Mouse (Mus musculus) kidney, embryonic 14.5 days (tissue): ENCODE measurements around the gene Supt16. TPM values are rescaled to one million over a fixed set of nuclear protein-coding genes. Genes with fewer than 3 reads are reported as not detected.
A peak's percentile ranks its signal among the peaks of the same experiment; 100 is the strongest.

Experiments used
- ATAC-seq: fragments of 200-750 bp; cut with Nextera tagmentation; 2 replicates; pipeline ENCODE4 v1.8.0; 2017; ENCODE audit warnings: moderate number of reproducible peaks, mild to moderate bottlenecking, moderate TSS enrichment, moderate library complexity; ENCODE audit not compliant: low FRiP score, low TSS enrichment
- H3K27ac ChIP-seq: fragments of 300-500 bp; sonication (generic); 2 replicates; pipeline ENCODE4 v1.5.1; 2014; ENCODE audit warnings: low read depth, mild to moderate bottlenecking, low read length, moderate library complexity, mixed read lengths
- H3K27me3 ChIP-seq: fragments of 300-500 bp; sonication (generic); 2 replicates; pipeline ENCODE4 v1.6.1; 2014; ENCODE audit warnings: mild to moderate bottlenecking, low read length; ENCODE audit not compliant: control insufficient read depth, insufficient read depth
- H3K36me3 ChIP-seq: fragments of 300-500 bp; sonication (generic); 2 replicates; pipeline ENCODE4 v1.6.1; 2014; ENCODE audit warnings: low read length, mixed read lengths; ENCODE audit not compliant: control insufficient read depth, insufficient read depth
- H3K4me1 ChIP-seq: fragments of 300-500 bp; sonication (generic); 2 replicates; pipeline ENCODE4 v1.6.1; 2014; ENCODE audit warnings: low read length, mixed read lengths; ENCODE audit not compliant: control insufficient read depth, insufficient read depth
- H3K4me2 ChIP-seq: fragments of 300-500 bp; sonication (generic); replicated peaks from 2 replicates; pipeline ENCODE4 v1.6.1; 2014; ENCODE audit warnings: low read depth, mild to moderate bottlenecking, low read length
- H3K4me3 ChIP-seq: fragments of 300-500 bp; sonication (generic); 2 replicates; pipeline ENCODE4 v1.5.1; 2014; ENCODE audit warnings: mild to moderate bottlenecking, low read length
- H3K9ac ChIP-seq: fragments of 300-500 bp; sonication (generic); 2 replicates; pipeline ENCODE4 v1.6.1; 2014; ENCODE audit warnings: low read depth, mild to moderate bottlenecking, low read length, moderate library complexity
- H3K9me3 ChIP-seq: fragments of 300-500 bp; sonication (generic); 2 replicates; pipeline ENCODE4 v1.6.1; 2016; ENCODE audit warnings: low read length; ENCODE audit not compliant: control insufficient read depth
- WGBS: fragments of 180-500 bp; shearing (Covaris S2); extraction: QIAGEN DNeasy Blood & Tissue Kit; methylation state at CpG from one replicate; pipeline ENCODE4 v1.1.7; 2014; 5-methylcytosine and 5-hydroxymethylcytosine counted together
- polyA plus RNA-seq: library from polyadenylated mRNA; unstranded; fragments of >200 nt; fragmentation: Nextera tagmentation; extraction: Ambion mirVana; gene quantifications from 2 replicates; pipeline ENCODE4 v1.2.1, GENCODE M21; 2014

Supt16 gene
- polyA plus RNA-seq: 55.1 and 111 TPM in 2 replicates

DNA sequence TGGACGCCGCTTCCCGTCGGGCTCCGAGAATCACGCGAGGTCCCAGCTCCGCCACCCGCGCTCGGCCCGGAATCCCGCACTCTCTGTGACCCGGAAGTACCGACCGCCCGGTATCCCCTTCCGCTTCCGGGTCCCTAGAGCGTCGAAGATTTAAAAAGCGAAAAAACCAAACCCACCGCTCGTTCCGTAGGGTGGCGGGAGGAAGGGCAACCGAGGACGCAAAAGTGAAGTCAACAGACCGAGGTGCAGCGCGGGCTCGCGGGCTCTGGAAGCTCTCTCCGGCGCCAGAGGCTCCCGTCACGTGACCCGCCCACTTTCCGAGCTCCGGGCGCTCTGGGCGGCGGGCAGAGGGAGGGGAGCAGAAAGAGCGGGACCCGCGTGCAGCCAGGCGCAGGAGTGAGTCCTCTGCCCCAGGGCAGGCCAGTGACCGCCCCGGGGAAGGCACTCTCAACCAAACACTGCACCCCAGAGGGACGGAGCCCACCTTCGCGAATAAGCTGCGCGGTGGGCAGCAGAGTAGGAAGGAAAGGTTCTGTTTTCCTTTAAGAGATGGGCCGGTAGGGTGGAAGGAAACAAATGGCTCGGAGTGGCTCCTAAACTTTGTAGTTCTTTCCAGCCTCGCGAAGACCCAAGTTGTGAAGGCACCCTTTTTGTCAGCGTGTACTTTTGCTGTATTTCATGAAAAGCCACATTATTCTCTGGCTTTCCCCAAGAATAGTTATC, at the start of gene Supt16:
Gene Supt16, minus strand, starts transcription at position 261 of the 723 bp plus-strand sequence.
- peak within 1 kb of the TSS; percentile 98 for H3K4me3 ChIP-seq
- H3K27ac ChIP-seq: peak within 1 kb of the TSS; percentile 97
- peak within 1 kb of the TSS; percentile 99 for H3K9ac ChIP-seq
- under 1% methylated on average over 59 of the region's 59 CpGs for WGBS
- peak; percentile 96 for ATAC-seq
- H3K4me2 ChIP-seq: peak within 1 kb of the TSS; percentile 78
- H3K27me3 ChIP-seq: no peaks in the 10 kb centered on the region
- no peaks in the 10 kb centered on the region for H3K9me3 ChIP-seq
- H3K36me3 ChIP-seq: peaks cover 50% of the 10 kb centered on the region
- peaks cover 16% of the 10 kb centered on the region for H3K4me1 ChIP-seq

DNA sequence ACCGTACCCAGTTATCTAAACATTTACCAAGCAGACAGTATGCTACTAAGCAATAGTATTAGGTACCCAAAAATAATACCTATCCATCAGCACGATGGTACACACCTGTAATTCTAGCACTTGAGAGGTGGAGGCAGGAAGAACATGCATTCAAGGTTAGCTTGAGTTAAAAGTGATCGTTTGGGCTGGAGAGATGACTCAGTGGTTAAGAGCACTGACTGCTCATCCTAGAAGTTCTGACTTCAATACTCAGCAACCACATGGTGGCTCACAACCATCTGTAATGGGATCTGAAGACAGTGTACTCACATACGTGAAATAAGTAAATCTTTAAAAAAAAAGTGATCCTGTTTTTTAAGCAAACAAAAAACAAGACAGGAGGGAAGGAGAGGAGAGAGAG, 48.9 kb upstream of the Supt16 start:
- no peak for ATAC-seq
- Histone ChIP-seq H3K36me3 (no peaks in the 10 kb centered on the region), H3K4me3 (no peak overlapping the region), H3K27me3 (no peaks in the 10 kb centered on the region), H3K4me2 (no peak overlapping the region), H3K27ac (no peak overlapping the region), H3K9me3 (no peaks in the 10 kb centered on the region), H3K9ac (no peak overlapping the region), H3K4me1 (peaks cover 14% of the 10 kb centered on the region; the same call in 1 of the 2 replicates)
- 81% methylated on average over 4 of the region's 4 CpGs for WGBS

DNA sequence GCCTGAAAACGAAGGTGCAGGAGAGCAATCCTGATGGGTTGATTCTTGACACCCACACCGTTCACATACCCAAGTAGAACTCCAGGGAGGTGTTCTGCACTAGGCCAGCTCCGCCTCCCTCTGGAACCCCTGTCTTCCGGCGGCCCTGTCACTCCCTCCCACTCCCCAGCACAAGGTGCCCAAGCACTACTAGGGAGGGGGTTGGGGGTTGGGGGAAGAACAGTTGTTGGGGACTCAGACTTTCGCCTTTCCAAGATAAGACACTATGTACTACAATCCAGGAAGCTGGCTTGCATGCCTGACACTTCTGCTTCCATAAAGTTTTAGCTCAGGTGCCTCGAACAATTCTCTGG, 47.5 kb upstream of the Supt16 start:
- Histone ChIP-seq H3K9ac (peak overlapping the region; percentile 74), H3K36me3 (no peaks in the 10 kb centered on the region), H3K4me1 (peaks cover 14% of the 10 kb centered on the region; the same call in 1 of the 2 replicates), H3K27me3 (no peaks in the 10 kb centered on the region), H3K4me2 (peak overlapping the region; percentile 82), H3K9me3 (no peaks in the 10 kb centered on the region), H3K27ac (peak overlapping the region; percentile 79), H3K4me3 (peak overlapping the region; percentile 88)
- peak; percentile 83; the same call in 1 of the 2 replicates for ATAC-seq
- 9% methylated on average over 7 of the region's 7 CpGs for WGBS

DNA sequence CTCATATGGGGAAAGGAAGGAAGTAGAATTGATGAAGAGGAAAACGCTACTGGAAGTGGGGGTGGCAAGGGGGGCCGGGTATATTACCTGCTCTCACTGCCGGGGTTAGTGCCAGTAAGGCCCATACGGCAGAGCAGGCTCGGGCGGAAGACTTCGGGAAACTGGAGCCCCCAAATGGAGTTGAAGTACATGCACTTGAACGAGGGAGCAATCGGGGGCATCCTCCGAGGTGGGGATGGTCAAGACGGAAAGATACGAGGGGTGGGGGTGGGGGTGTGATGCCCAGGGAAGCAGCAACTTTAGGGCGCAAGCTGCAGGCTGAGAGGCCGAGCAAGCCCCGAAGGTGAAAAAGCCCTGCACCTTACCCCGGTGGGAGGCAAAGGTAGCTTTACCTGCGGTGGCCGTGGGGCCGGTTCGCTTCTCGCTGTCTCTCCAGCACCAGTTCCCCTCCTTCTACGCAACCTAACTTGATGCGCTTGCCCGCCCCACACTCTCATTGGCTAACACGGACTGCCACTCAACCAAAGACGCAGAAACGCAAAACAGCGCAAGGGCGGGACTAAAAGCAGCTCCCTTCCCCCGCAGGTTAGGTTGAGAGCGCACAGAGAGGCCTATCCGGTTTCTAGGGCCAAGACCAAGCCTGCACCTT, 46.9 kb upstream of the Supt16 start:
- H3K9ac ChIP-seq: peak overlapping the region; percentile 74
- peak; percentile 99 for ATAC-seq
- H3K27me3 ChIP-seq: no peaks in the 10 kb centered on the region
- no peaks in the 10 kb centered on the region for H3K9me3 ChIP-seq
- no peaks in the 10 kb centered on the region; the same call in 1 of the 2 replicates for H3K36me3 ChIP-seq
- WGBS: under 1% methylated on average over 32 of the region's 32 CpGs
- H3K4me2 ChIP-seq: peak overlapping the region; percentile 82
- H3K27ac ChIP-seq: peak overlapping the region; percentile 79
- peaks cover 14% of the 10 kb centered on the region; the same call in 1 of the 2 replicates for H3K4me1 ChIP-seq
- peak overlapping the region; percentile 88 for H3K4me3 ChIP-seq

DNA sequence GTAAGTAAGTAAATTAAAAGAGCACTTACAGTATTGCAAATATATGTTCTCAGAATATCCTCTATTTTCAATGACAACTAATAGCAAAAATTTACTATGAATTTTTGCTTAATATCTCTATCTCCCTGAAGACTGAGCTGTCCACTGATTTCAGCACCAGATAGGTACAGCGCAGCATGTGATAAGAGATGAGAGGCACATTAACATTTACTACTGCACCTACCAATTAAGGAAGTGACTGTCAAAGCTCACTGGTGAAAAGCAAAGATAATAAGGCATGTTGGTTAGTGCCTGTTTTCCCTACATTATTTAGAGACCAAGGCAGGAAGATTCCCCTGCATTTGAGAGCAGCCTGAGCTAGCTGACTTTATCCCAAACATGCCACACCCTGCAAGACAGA, 39.0 kb upstream of the Supt16 start:
- ATAC-seq: no peak
- Histone ChIP-seq H3K27ac (no peak overlapping the region), H3K27me3 (no peaks in the 10 kb centered on the region), H3K9ac (no peak overlapping the region), H3K9me3 (no peaks in the 10 kb centered on the region), H3K4me1 (no peaks in the 10 kb centered on the region), H3K4me2 (no peak overlapping the region), H3K36me3 (peaks cover 61% of the 10 kb centered on the region), H3K4me3 (no peak overlapping the region)
- WGBS: 93% methylated on average over 1 of the region's 1 CpGs

DNA sequence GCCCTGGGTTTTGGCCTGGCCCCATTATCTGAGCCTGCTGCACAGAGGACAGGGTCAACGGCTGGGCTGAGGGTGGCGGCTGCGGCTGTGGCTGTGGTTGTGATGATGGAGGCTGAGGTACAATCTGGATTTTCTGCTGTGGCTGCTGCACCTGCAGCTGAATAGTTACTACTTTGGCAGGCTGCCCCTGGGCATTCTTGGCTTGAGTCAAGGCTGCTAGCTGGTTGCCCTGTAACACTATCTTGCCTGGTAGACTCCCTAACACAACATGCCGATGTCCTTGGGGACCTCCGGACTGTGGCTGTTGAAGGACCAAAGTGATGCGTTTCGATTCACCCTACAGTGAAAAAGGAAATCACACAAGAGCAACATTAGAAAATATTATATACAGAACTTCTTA, 37.9 kb upstream of the Supt16 start:
- Histone ChIP-seq H3K4me1 (no peaks in the 10 kb centered on the region), H3K36me3 (peaks cover 71% of the 10 kb centered on the region), H3K9ac (no peak overlapping the region), H3K27ac (no peak overlapping the region), H3K9me3 (no peaks in the 10 kb centered on the region), H3K4me3 (no peak overlapping the region), H3K27me3 (no peaks in the 10 kb centered on the region), H3K4me2 (no peak overlapping the region)
- no peak for ATAC-seq
- 91% methylated on average over 7 of the region's 7 CpGs for WGBS

DNA sequence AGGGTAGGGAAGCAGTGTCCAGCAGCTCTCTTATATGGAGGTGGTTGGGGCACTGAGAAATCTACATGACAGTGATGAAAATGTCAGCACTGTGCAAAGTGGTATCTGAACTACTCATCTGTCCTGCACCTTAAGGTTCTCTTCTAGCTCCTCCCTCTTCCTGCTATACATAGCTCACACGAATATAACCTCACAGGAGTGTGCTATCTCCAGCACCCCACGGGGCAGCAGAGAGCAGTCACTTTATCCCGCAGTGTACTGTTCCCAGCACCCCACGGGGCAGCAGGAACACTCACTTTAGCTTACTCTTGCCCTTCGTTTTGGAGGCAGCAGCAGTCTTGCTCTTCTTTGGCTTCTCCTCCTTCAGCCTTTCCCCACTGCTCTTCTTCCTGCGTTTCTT, 35.0 kb upstream of the Supt16 start:
- Histone ChIP-seq H3K4me2 (no peak overlapping the region), H3K4me1 (no peaks in the 10 kb centered on the region), H3K9me3 (no peaks in the 10 kb centered on the region), H3K27me3 (no peaks in the 10 kb centered on the region), H3K4me3 (no peak overlapping the region), H3K27ac (no peak overlapping the region), H3K9ac (no peak overlapping the region), H3K36me3 (peaks cover 91% of the 10 kb centered on the region)
- ATAC-seq: no peak
- WGBS: 88% methylated on average over 6 of the region's 6 CpGs

DNA sequence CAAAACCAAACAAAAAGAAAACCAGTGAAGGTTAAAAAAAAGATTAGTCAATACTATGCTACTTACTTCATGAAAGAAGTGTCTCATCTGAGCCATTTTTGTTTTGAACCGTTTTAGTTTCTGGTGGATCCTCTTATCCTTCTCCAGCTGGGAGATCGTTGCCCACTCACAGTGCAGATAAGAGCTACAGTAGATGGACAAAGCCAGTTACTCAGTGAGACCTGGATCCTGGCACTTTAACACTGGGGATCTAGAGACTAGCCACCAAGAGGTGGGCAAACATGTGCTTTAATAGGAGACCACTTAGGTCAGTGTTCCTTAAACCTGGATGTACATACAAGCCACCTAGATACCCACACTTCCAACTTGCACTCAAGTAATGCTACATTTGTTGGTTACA, 28.8 kb upstream of the Supt16 start:
- H3K36me3 ChIP-seq: peaks cover 96% of the 10 kb centered on the region
- H3K9ac ChIP-seq: no peak overlapping the region
- no peak for ATAC-seq
- no peaks in the 10 kb centered on the region for H3K9me3 ChIP-seq
- H3K4me2 ChIP-seq: no peak overlapping the region
- no peak overlapping the region for H3K27ac ChIP-seq
- H3K4me1 ChIP-seq: no peaks in the 10 kb centered on the region
- no peaks in the 10 kb centered on the region for H3K27me3 ChIP-seq
- WGBS: 89% methylated on average over 2 of the region's 2 CpGs
- no peak overlapping the region for H3K4me3 ChIP-seq

DNA sequence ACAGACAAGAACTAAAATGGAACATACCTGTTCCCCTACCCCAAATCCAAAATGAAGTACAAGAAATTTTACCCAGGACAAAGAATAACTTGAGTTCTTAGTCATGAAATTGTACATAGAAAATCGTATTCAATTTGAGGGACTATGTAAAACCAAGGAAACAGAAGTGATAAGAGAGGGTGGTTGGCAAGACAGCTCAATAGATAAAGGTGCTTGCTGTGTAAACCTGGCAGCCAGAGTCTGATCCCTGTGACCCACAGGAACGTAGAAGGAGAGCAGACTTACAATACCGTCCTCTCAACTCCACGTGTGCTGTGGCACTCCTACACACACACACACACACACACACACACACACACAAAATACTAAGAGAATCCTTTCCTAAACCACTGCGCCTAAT, 20.0 kb upstream of the Supt16 start:
- H3K27ac ChIP-seq: no peak overlapping the region
- peaks cover 91% of the 10 kb centered on the region for H3K36me3 ChIP-seq
- ATAC-seq: no peak
- no peak overlapping the region for H3K9ac ChIP-seq
- H3K27me3 ChIP-seq: no peaks in the 10 kb centered on the region
- H3K4me2 ChIP-seq: no peak overlapping the region
- 91% methylated on average over 5 of the region's 5 CpGs for WGBS
- H3K4me3 ChIP-seq: no peak overlapping the region
- no peaks in the 10 kb centered on the region for H3K4me1 ChIP-seq
- H3K9me3 ChIP-seq: no peaks in the 10 kb centered on the region
